Mouse (Mus musculus) fat pad, adult 2 months (tissue): ENCODE results near the gene Hist1h1t.
"Not testable (repeated sequence)": the region's sequence is repeated elsewhere in the genome, so short reads cannot be mapped to it uniquely, and the experiment has no call there.

Experiments used
- DNase-seq: peaks from one replicate; pipeline ENCODE4 v3.0.0-alpha.2; 2011; ENCODE audit warnings: low read depth, low spot score; ENCODE audit errors: extremely low read depth

The Hist1h1t gene

DNA sequence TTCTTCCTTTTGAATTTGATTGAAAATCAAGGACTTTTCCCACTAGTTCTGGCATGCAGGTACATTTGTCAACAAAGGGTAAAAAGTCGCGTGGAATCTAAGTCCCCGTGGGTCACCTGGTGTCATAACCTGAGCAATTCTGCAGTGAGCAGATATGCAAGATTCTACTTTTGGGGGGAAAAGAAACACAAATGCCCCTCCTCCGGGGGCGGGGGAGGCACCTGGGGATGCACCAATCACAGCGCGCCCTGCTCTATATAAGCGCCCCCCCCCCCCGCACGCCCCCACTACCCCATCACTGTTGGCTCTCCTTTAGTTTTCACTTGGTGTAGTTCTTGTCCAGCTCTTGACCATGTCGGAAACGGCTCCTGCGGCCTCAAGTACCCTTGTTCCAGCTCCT, at the start of gene Hist1h1t:
Gene Hist1h1t, plus strand, starts transcription at position 301 of the 400 bp plus-strand sequence.
- no peak for DNase-seq

DNA sequence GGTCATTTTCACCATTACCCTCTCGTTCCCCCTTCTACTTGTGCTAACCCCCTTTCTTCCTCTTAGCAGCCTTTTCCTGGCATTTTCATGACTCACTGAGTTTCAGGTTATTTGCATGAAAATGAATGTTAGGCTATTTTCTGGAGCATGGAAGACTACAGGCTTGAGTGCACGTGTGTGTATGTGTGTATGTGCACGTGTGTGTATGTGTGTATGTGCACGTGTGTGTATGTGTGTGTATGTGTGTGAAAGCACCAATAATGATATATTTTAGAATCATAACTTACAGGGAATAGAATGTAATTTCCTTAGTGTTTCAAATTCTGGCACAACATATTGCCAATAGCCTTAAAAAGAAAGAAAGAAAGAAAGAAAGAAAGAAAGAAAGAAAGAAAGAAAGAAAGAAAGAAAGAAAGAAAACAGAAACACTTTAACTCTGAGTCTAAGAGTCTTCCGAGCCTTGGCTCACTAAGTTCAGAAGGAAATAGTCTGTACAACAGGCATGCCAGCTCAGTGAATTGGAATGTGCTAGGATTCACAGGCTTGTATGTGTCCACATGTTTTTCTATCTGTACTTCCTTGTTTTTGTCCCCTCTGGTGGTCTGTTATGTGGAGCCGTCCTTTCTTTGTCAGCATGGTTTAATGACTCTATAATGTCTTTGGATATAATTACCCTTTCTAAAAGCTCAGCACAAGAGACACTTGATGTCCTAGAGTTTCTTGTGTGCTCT, 35.8 kb upstream of the Hist1h1t start:
- no peak for DNase-seq

- DNase-seq: no peak
These were observed 33.1 kb upstream of the Hist1h1t start for GRCm38 (mm10) chr13:23662536-23662935.

GRCm38 (mm10) chr13:23681990-23682582, 13.5 kb upstream of the Hist1h1t start:
- no peak for DNase-seq

GRCm38 (mm10) chr13:23682623-23682946, 13.0 kb upstream of the Hist1h1t start:
- no peak for DNase-seq

DNA sequence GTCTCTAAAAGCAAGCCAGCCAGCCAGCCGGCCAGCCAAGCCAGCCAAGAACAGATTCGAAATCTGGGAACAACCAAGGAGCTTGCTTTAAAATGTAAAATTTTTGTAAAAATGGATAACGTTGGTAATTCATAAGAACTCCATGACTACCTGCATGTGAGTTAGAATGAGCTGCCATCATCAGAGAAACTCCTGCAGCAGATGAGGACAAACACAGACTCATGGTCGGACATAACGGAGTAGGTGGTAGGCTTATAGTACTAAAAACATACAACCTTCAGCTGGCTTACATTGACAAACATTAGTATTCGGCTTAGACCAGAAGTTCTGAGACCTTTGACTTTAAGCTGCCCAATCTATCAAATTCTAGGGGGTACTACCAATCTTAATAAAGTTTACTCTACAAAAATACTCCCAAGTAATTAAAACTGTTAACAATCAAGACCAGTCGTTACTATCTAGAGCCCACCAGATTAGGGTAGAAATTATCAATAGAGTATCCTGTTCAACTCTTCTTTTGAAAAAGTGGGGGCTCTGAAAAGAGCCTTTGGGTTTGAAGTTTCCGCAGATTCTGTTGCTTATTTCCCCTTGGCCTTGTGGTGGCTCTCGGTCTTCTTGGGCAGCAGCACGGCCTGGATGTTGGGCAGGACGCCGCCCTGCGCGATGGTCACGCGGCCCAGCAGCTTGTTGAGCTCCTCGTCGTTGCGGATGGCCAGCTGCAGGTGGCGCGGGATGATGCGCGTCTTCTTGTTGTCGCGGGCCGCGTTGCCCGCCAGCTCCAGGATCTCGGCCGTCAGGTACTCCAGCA, 12.5 kb upstream of the Hist1h1t start:
- DNase-seq: not testable (repeated sequence)

- DNase-seq: peak; percentile 99
These were observed 11.8 kb upstream of the Hist1h1t start, which contains the start of the genes Hist1h2ac and Hist1h2bc for GRCm38 (mm10) chr13:23683755-23684281. Hist1h2ac (minus strand) TSS chr13:23683948. Hist1h2bc (plus strand) TSS chr13:23684199.

- DNase-seq: peak; percentile 46
These were observed 11.2 kb upstream of the Hist1h1t start for GRCm38 (mm10) chr13:23684295-23684945.

GRCm38 (mm10) chr13:23685121-23685861, 10.3 kb upstream of the Hist1h1t start:
- no peak for DNase-seq

DNA sequence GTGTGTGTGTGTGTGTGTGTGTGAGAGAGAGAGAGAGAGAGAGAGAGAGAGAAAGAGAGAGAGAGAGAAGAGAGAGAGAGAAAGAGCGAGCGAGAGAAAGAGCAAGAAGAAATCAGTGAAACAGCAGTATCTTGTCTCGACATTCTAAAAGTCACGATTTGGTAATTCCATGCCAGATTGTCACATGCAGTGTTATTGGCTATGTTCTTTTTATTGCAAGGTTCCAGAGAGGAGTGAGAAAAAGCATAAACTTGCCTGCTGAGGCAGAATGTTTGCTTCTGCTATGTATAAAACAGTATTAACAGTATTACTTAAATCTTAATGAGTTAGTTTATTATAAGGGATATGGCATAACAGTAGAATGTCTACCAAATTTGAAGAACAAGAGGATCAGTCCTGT, 9.6 kb upstream of the Hist1h1t start:
- no peak for DNase-seq

DNA sequence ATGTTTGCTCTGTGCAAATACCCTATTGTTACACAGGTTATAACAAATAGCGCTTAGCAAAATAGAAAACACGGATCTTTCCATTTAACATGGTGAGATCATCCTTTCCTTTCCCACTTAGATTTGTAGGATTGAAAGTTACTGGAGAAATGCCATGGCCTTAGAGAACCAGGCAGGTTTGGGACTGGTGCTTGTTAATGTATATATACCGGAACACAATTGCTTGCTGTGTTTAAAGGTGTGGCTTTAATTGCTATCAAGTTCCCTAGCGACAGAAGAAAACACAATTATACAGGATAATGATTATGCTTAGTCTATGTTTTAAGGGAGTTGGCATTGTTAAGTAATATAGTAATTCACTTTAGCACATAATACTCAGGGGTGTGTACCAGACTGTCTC, 8.4 kb upstream of the Hist1h1t start:
- no peak for DNase-seq

- DNase-seq: no peak
These were observed 7.7 kb upstream of the Hist1h1t start for GRCm38 (mm10) chr13:23687907-23688306.

GRCm38 (mm10) chr13:23688956-23689355, 6.7 kb upstream of the Hist1h1t start:
- DNase-seq: no peak

- no peak for DNase-seq
These were observed 6.2 kb upstream of the Hist1h1t start for GRCm38 (mm10) chr13:23689459-23689858.

- no peak for DNase-seq
These were observed 1.7 kb upstream of the Hist1h1t start for GRCm38 (mm10) chr13:23693856-23694440.

DNA sequence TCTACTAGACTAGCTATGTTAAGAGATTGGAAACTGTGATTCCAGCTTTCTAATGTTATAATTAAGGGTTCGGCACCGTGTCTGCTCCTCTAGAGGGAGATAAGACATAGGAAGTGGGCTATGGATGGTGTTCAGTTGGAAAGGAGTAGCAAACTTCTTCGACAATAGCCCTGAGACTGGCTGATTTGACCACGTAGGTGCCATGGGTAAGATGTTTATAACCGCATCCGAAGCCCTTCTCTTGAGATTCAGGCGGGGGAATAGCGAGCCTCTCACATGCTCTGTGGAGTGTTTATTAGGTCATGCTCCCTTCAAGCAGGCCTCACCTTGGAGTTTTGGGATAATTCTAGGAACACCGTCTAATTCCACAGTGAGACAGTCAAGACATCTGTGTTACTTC, 658 bp upstream of the Hist1h1t start:
- DNase-seq: no peak

GRCm38 (mm10) chr13:23696061-23696474, 454 bp downstream of the Hist1h1t start:
- DNase-seq: no peak

- no peak for DNase-seq
These were observed 2.1 kb downstream of the Hist1h1t start for GRCm38 (mm10) chr13:23697491-23698299.

DNA sequence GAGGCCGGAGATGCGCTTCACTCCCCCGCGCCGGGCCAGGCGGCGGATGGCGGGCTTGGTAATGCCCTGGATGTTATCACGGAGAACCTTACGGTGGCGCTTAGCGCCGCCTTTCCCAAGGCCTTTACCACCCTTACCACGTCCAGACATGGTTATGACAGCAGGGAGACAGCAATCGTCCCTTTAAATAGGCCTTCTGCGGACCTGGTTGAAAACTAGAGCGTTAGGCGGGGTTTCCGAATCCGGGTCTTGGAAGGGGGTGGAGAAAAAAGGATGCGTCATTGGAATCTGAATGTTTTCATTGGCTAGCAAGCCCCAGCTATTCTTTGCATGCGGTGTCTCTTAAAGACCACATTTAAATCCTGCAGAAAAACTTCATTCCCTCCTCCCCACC, 2.7 kb downstream of the Hist1h1t start, which contains the start of gene Hist1h4c:
Gene Hist1h4c, minus strand, starts transcription at position 155 of the 394 bp plus-strand sequence.
- DNase-seq: peak; percentile 80
